Mouse (Mus musculus) ES-Bruce4 (cell line): Measurements from ENCODE around the gene Ankrd63.

ENCODE experiments used
- CTCF ChIP-seq: IDR thresholded peaks from one replicate; pipeline ENCODE4 v1.8.1; 2011; ENCODE audit warnings: low read depth, low read length
- POLR2A ChIP-seq: IDR thresholded peaks from one replicate; pipeline ENCODE4 v1.8.1; 2011; ENCODE audit warnings: low read length; ENCODE audit not compliant: insufficient read depth

GRCm38 (mm10) chr2:118723693-118724486 lies 20.1 kb upstream of the Ankrd63 start:
- no peak for TF ChIP-seq POLR2A
- TF ChIP-seq CTCF = no peak
